Mouse (Mus musculus): Measurements from ENCODE around the gene Cggbp1. TPM values are rescaled to one million over a fixed set of nuclear protein-coding genes. Genes with fewer than 3 reads are reported as not detected.

Cggbp1 gene
- polyA plus RNA-seq, 1 experiment from 2014 or later = 58.3 TPM

GRCm38 (mm10) chr16:64885547-64885946 lies 33.8 kb downstream of the Cggbp1 start:
- 53% methylated on average over 4 of the region's 4 CpGs for WGBS
- ATAC-seq (replicated peaks; ENCODE audit: low FRiP score) = no peak

GRCm38 (mm10) chr16:64889496-64889895 lies 37.7 kb downstream of the Cggbp1 start:
- no peak overlapping the region for H3K4me2 ChIP-seq
- 90% methylated on average over 3 of the region's 3 CpGs for WGBS
- H3K9me3 ChIP-seq (ENCODE audit: control insufficient read depth, low read length) = no peaks in the 10 kb centered on the region
- no peak overlapping the region for H3K27ac ChIP-seq (ENCODE audit: low read depth, low read length)
- H3K4me3 ChIP-seq (ENCODE audit: low read depth, low read length) = no peak overlapping the region
- DNase-seq (ENCODE audit: low spot score) (no peak), ATAC-seq (replicated peaks; ENCODE audit: low FRiP score) (no peak)
- H3K9ac ChIP-seq (ENCODE audit: low read depth, low read length) = no peak overlapping the region
- no peaks in the 10 kb centered on the region for H3K36me3 ChIP-seq (ENCODE audit: control insufficient read depth, insufficient read depth, low read length)
- no peaks in the 10 kb centered on the region for H3K4me1 ChIP-seq (replicated peaks; ENCODE audit: control insufficient read depth, insufficient read depth, low read length)
- H3K27me3 ChIP-seq (replicated peaks; ENCODE audit: control insufficient read depth, insufficient read depth, low read length) = no peaks in the 10 kb centered on the region

More at GRCm38 (mm10) chr16:64885547-64885946, 33.8 kb downstream of the Cggbp1 start:
- no peaks in the 10 kb centered on the region for H3K27me3 ChIP-seq (replicated peaks; ENCODE audit: control insufficient read depth, insufficient read depth, low read length)
- H3K4me3 ChIP-seq (ENCODE audit: low read depth, low read length) = no peak overlapping the region
- H3K36me3 ChIP-seq (ENCODE audit: control insufficient read depth, insufficient read depth, low read length) = no peaks in the 10 kb centered on the region
- no peak overlapping the region for H3K9ac ChIP-seq (ENCODE audit: low read depth, low read length)
- H3K4me1 ChIP-seq (replicated peaks; ENCODE audit: control insufficient read depth, insufficient read depth, low read length) = 0 out of 2 replicates have a peak, but pooled peaks cover 2% of the 10 kb centered on the region
- no peak overlapping the region for H3K27ac ChIP-seq (ENCODE audit: low read depth, low read length)
- H3K4me2 ChIP-seq = no peak overlapping the region
- DNase-seq (ENCODE audit: low spot score) = no peak
- no peaks in the 10 kb centered on the region for H3K9me3 ChIP-seq (ENCODE audit: control insufficient read depth, low read length)

GRCm38 (mm10) chr16:64899084-64899483 lies 47.3 kb downstream of the Cggbp1 start:
- ATAC-seq (replicated peaks; ENCODE audit: low FRiP score) (no peak), DNase-seq (ENCODE audit: low spot score) (no peak)
- no peaks in the 10 kb centered on the region for H3K9me3 ChIP-seq (ENCODE audit: control insufficient read depth, low read length)
- H3K4me1 ChIP-seq (replicated peaks; ENCODE audit: control insufficient read depth, insufficient read depth, low read length) = no peaks in the 10 kb centered on the region
- no peak overlapping the region for H3K4me3 ChIP-seq (ENCODE audit: low read depth, low read length)
- no peak overlapping the region for H3K9ac ChIP-seq (ENCODE audit: low read depth, low read length)
- H3K36me3 ChIP-seq (ENCODE audit: control insufficient read depth, insufficient read depth, low read length) = no peaks in the 10 kb centered on the region
- no peak overlapping the region for H3K4me2 ChIP-seq
- H3K27me3 ChIP-seq (replicated peaks; ENCODE audit: control insufficient read depth, insufficient read depth, low read length) = no peaks in the 10 kb centered on the region
- no peak overlapping the region for H3K27ac ChIP-seq (ENCODE audit: low read depth, low read length)
- WGBS = 73% methylated on average over 2 of the region's 2 CpGs

- 45% methylated on average over 2 of the region's 2 CpGs for WGBS
These were observed 51.5 kb downstream of the Cggbp1 start for GRCm38 (mm10) chr16:64903328-64903727.

GRCm38 (mm10) chr16:64907112-64907511 lies 55.3 kb downstream of the Cggbp1 start:
- H3K4me2 ChIP-seq = no peak overlapping the region
- WGBS = 30% methylated on average over 3 of the region's 3 CpGs
- DNase-seq (ENCODE audit: low spot score) = no peak

More at GRCm38 (mm10) chr16:64903328-64903727, 51.5 kb downstream of the Cggbp1 start:
- no peaks in the 10 kb centered on the region for H3K36me3 ChIP-seq (ENCODE audit: control insufficient read depth, insufficient read depth, low read length)
- H3K9ac ChIP-seq (ENCODE audit: low read depth, low read length) = no peak overlapping the region
- ATAC-seq (replicated peaks; ENCODE audit: low FRiP score) (no peak), DNase-seq (ENCODE audit: low spot score) (no peak)
- H3K4me2 ChIP-seq = no peak overlapping the region
- H3K27ac ChIP-seq (ENCODE audit: low read depth, low read length) = no peak overlapping the region
- H3K27me3 ChIP-seq (replicated peaks; ENCODE audit: control insufficient read depth, insufficient read depth, low read length) = no peaks in the 10 kb centered on the region
- no peaks in the 10 kb centered on the region for H3K9me3 ChIP-seq (ENCODE audit: control insufficient read depth, low read length)
- no peaks in the 10 kb centered on the region for H3K4me1 ChIP-seq (replicated peaks; ENCODE audit: control insufficient read depth, insufficient read depth, low read length)
- no peak overlapping the region for H3K4me3 ChIP-seq (ENCODE audit: low read depth, low read length)

GRCm38 (mm10) chr16:64908747-64909146 lies 57.0 kb downstream of the Cggbp1 start:
- no peaks in the 10 kb centered on the region for H3K27me3 ChIP-seq (replicated peaks; ENCODE audit: control insufficient read depth, insufficient read depth, low read length)
- no peak overlapping the region for H3K4me2 ChIP-seq
- no peaks in the 10 kb centered on the region for H3K4me1 ChIP-seq (replicated peaks; ENCODE audit: control insufficient read depth, insufficient read depth, low read length)
- no peak for DNase-seq (ENCODE audit: low spot score)
- H3K4me3 ChIP-seq (ENCODE audit: low read depth, low read length) = no peak overlapping the region
- no peaks in the 10 kb centered on the region for H3K36me3 ChIP-seq (ENCODE audit: control insufficient read depth, insufficient read depth, low read length)
- ATAC-seq (replicated peaks; ENCODE audit: low FRiP score) = no peak
- WGBS = 80% methylated on average over 10 of the region's 10 CpGs
- H3K9ac ChIP-seq (ENCODE audit: low read depth, low read length) = no peak overlapping the region
- H3K9me3 ChIP-seq (ENCODE audit: control insufficient read depth, low read length) = no peaks in the 10 kb centered on the region
- H3K27ac ChIP-seq (ENCODE audit: low read depth, low read length) = no peak overlapping the region

More at GRCm38 (mm10) chr16:64907112-64907511, 55.3 kb downstream of the Cggbp1 start:
- ATAC-seq (replicated peaks; ENCODE audit: low FRiP score) = no peak
- Histone ChIP-seq H3K9ac (ENCODE audit: low read depth, low read length) (no peak overlapping the region), H3K4me1 (replicated peaks; ENCODE audit: control insufficient read depth, insufficient read depth, low read length) (no peaks in the 10 kb centered on the region), H3K9me3 (ENCODE audit: control insufficient read depth, low read length) (no peaks in the 10 kb centered on the region), H3K4me3 (ENCODE audit: low read depth, low read length) (no peak overlapping the region), H3K27me3 (replicated peaks; ENCODE audit: control insufficient read depth, insufficient read depth, low read length) (no peaks in the 10 kb centered on the region), H3K36me3 (ENCODE audit: control insufficient read depth, insufficient read depth, low read length) (no peaks in the 10 kb centered on the region), H3K27ac (ENCODE audit: low read depth, low read length) (no peak overlapping the region)

Other genes with a start within 250 kb of the Cggbp1 start
- gene Csnka2ip, start 249.6 kb upstream of the Cggbp1 start, polyA plus RNA-seq (2014; fragmentation: Nextera tagmentation; extraction: Ambion mirVana) = not detected in 2 replicates
- gene 4930453N24Rik, start 80.8 kb upstream of the Cggbp1 start, polyA plus RNA-seq (2014; fragmentation: Nextera tagmentation; extraction: Ambion mirVana) = 20.9 and 22.3 TPM in 2 replicates
- 7.3 and 7.8 TPM in 2 replicates for gene Zfp654, start 344 bp upstream of the Cggbp1 start, polyA plus RNA-seq (2014; fragmentation: Nextera tagmentation; extraction: Ambion mirVana)